Mouse (Mus musculus) small intestine, adult 2 months (tissue): ENCODE results near the gene Hmgn1.

Experiments
- CTCF ChIP-seq: fragments of 200-500 bp; IDR thresholded peaks from 2 replicates; pipeline ENCODE4 v1.5.1; 2012; ENCODE audit warnings: low read depth, mild to moderate bottlenecking, control low read depth, inconsistent platforms, low read length, moderate library complexity, mixed read lengths; ENCODE audit not compliant: insufficient replicate concordance, insufficient read length; ENCODE audit errors: extremely low read depth
- POLR2A ChIP-seq: fragments of 200-500 bp; IDR thresholded peaks from 2 replicates; pipeline ENCODE4 v1.6.1; 2012; ENCODE audit warnings: low read depth, mild to moderate bottlenecking, control low read depth, inconsistent platforms, low read length, moderate library complexity

GRCm38 (mm10) chr16:96160927-96161326 lies 33.4 kb upstream of the Hmgn1 start:
- TF ChIP-seq POLR2A (no peak), CTCF (no peak)
